27 mouse cellular contexts compared by ENCODE assay signal in genomic region chr17:47524991-47525390, GRCm38 (mm10). TPM values are rescaled to one million over a fixed set of nuclear protein-coding genes. Genes with fewer than 3 reads are reported as not detected.
A peak's percentile ranks its signal among the peaks of the same experiment; 100 is the strongest.
DNase-seq lines count a peak whose midpoint lies in the region; ATAC-seq and TF ChIP-seq lines count a peak whose summit lies in the region.
"Had no signal": no experiment of that assay in that cellular context is flagged by ENCODE, and none has a peak within 500 bp of the region (broad histone marks: within the 10 kb centered on the region; RNA-seq: fewer than 3 reads in every experiment).

No protein-coding gene starts in this region.

- no peak overlapping the region for H3K4me3 ChIP-seq in heart, embryonic 12.5 days
- H3K4me3 ChIP-seq in heart, postnatal 0 days (ENCODE audit: low read depth, low read length): no peak overlapping the region
- H3K4me3 ChIP-seq in lung, embryonic 15.5 days: no peak overlapping the region
- H3K4me3 ChIP-seq in stomach, embryonic 16.5 days (replicated peaks; ENCODE audit: low read length): no peak overlapping the region
- H3K4me3 ChIP-seq: embryonic facial prominence, embryonic 10.5 days; hindbrain, embryonic 13.5 days; midbrain, embryonic 15.5 days; myocyte; neural tube, embryonic 13.5 days had no signal

- H3K27ac ChIP-seq in heart, embryonic 12.5 days (ENCODE audit: poor library complexity, severe bottlenecking): no peak overlapping the region
- H3K27ac ChIP-seq in heart, postnatal 0 days (ENCODE audit: low read depth): peak overlapping the region; percentile 26; the same call in 1 of the 2 replicates
- peak overlapping the region; percentile 27 for H3K27ac ChIP-seq in lung, embryonic 15.5 days
- peak overlapping the region; percentile 95 for H3K27ac ChIP-seq in stomach, embryonic 16.5 days (ENCODE audit: low read length)
- H3K27ac ChIP-seq: embryonic facial prominence, embryonic 10.5 days; hindbrain, embryonic 13.5 days; kidney, postnatal 0 days; macrophage; midbrain, embryonic 15.5 days; neural tube, embryonic 13.5 days had no signal

- H3K4me1 ChIP-seq in heart, embryonic 12.5 days (replicated peaks): peaks cover 80% of the 10 kb centered on the region
- H3K4me1 ChIP-seq in heart, postnatal 0 days (ENCODE audit: control insufficient read depth, insufficient read depth): peaks cover 39% of the 10 kb centered on the region
- H3K4me1 ChIP-seq in lung, embryonic 15.5 days: peaks cover 60% of the 10 kb centered on the region
- H3K4me1 ChIP-seq in stomach, embryonic 16.5 days (ENCODE audit: control insufficient read depth, insufficient read depth, low read length): peaks cover 65% of the 10 kb centered on the region

- H3K9ac ChIP-seq in heart, embryonic 12.5 days: no peak overlapping the region
- H3K9ac ChIP-seq in heart, postnatal 0 days (replicated peaks; ENCODE audit: low read depth, low read length): no peak overlapping the region
- H3K9ac ChIP-seq in lung, embryonic 15.5 days: no peak overlapping the region
- H3K9ac ChIP-seq in stomach, embryonic 16.5 days (ENCODE audit: low read length): no peak overlapping the region
- H3K9ac ChIP-seq: forebrain, postnatal 0 days; hindbrain, embryonic 13.5 days; midbrain, embryonic 15.5 days; neural tube, embryonic 13.5 days had no signal

- no peaks in the 10 kb centered on the region for H3K27me3 ChIP-seq in heart, embryonic 12.5 days (replicated peaks)
- no peaks in the 10 kb centered on the region for H3K27me3 ChIP-seq in heart, postnatal 0 days (ENCODE audit: control insufficient read depth, insufficient read depth, low read length)
- H3K27me3 ChIP-seq in lung, embryonic 15.5 days: no peaks in the 10 kb centered on the region
- no peaks in the 10 kb centered on the region for H3K27me3 ChIP-seq in stomach, embryonic 16.5 days (ENCODE audit: control insufficient read depth, insufficient read depth, low read length)
- H3K27me3 ChIP-seq: hindbrain, embryonic 13.5 days; midbrain, embryonic 15.5 days; neural tube, embryonic 13.5 days; Patski had no signal

- 86% methylated on average over 6 of the region's 6 CpGs for WGBS in heart, embryonic 12.5 days
- WGBS in heart, postnatal 0 days: 77% methylated on average over 6 of the region's 6 CpGs
- WGBS in lung, embryonic 15.5 days: 84% methylated on average over 6 of the region's 6 CpGs
- 75% methylated on average over 6 of the region's 6 CpGs for WGBS in stomach, embryonic 16.5 days

- TF ChIP-seq CTCF in heart, postnatal 0 days (IDR thresholded peaks at IDR 0.05; ENCODE audit: low read depth): no peak

- H3K4me2 ChIP-seq in heart, embryonic 12.5 days: no peak overlapping the region
- H3K4me2 ChIP-seq in heart, postnatal 0 days (ENCODE audit: low read depth, low read length): no peak overlapping the region
- H3K4me2 ChIP-seq in lung, embryonic 15.5 days: no peak overlapping the region
- no peak overlapping the region for H3K4me2 ChIP-seq in stomach, embryonic 16.5 days (ENCODE audit: low read depth, low read length)
- H3K4me2 ChIP-seq: hindbrain, embryonic 13.5 days; midbrain, embryonic 15.5 days; neural tube, embryonic 13.5 days had no signal

- H3K36me3 ChIP-seq in heart, embryonic 12.5 days: no peaks in the 10 kb centered on the region
- H3K36me3 ChIP-seq in heart, postnatal 0 days (replicated peaks; ENCODE audit: control insufficient read depth, insufficient read depth, low read length): no peaks in the 10 kb centered on the region
- no peaks in the 10 kb centered on the region for H3K36me3 ChIP-seq in lung, embryonic 15.5 days
- no peaks in the 10 kb centered on the region for H3K36me3 ChIP-seq in stomach, embryonic 16.5 days (ENCODE audit: control insufficient read depth, insufficient read depth, low read length)
- H3K36me3 ChIP-seq: embryonic facial prominence, embryonic 10.5 days; hindbrain, embryonic 13.5 days; midbrain, embryonic 15.5 days; neural tube, embryonic 13.5 days had no signal

- intact Hi-C loops in heart, postnatal 10 days (cut with DNase I): loop anchor here (5.0 kb wide), 1 partner anchor 47 kb away; no protein-coding TSS in a partner anchor

- no peak for ATAC-seq in heart, embryonic 12.5 days (ENCODE audit: insufficient number of reproducible peaks, low FRiP score)
- ATAC-seq in heart, postnatal 0 days (ENCODE audit: insufficient read depth, low read depth): no peak
- ATAC-seq in lung, embryonic 15.5 days (ENCODE audit: borderline replicate concordance, extremely low read depth, low FRiP score, low TSS enrichment): no peak
- no peak for ATAC-seq in stomach, embryonic 16.5 days (ENCODE audit: insufficient read depth, low FRiP score)
- ATAC-seq: forebrain, postnatal 0 days; midbrain, embryonic 15.5 days; Patski had no signal

- DNase-seq in heart, adult 11 months: peak; percentile 92
- no peak for DNase-seq in heart, postnatal 0 days (ENCODE audit: low spot score)
- no peak for DNase-seq in heart, postnatal 10 days
- no peak for DNase-seq in lung, postnatal 14 days
- DNase-seq: adrenal gland, postnatal 36 days; cerebellum, adult 11-12 months; cerebellum, postnatal 10 days; forebrain, postnatal 0 days; gastrocnemius, postnatal 36 days; heart, postnatal 14 days; kidney, adult 2 months; layer of hippocampus, adult 9-11 months; retina, postnatal 1 day; right cerebral cortex, postnatal 25 days; spleen, adult 18-20 months had no signal

- no peaks in the 10 kb centered on the region for H3K9me3 ChIP-seq in heart, embryonic 12.5 days (replicated peaks)
- no peaks in the 10 kb centered on the region for H3K9me3 ChIP-seq in heart, postnatal 0 days (replicated peaks; ENCODE audit: control insufficient read depth, low read length)
- no peaks in the 10 kb centered on the region for H3K9me3 ChIP-seq in lung, embryonic 15.5 days
- H3K9me3 ChIP-seq in stomach, embryonic 16.5 days (replicated peaks; ENCODE audit: control insufficient read depth, low read length): no peaks in the 10 kb centered on the region
- H3K9me3 ChIP-seq: embryonic facial prominence, embryonic 10.5 days; G1E; hindbrain, embryonic 13.5 days; midbrain, embryonic 15.5 days; neural tube, embryonic 13.5 days had no signal

- TF ChIP-seq EP300 in heart, postnatal 0 days (IDR thresholded peaks at IDR 0.05; ENCODE audit: low read depth): no peak

RNA-seq across cellular contexts. Expression of gene Ccnd3, which starts 20.1 kb away (rescaled TPM):
- polyA plus RNA-seq in heart, embryonic 12.5 days (2016; fragmentation: Nextera tagmentation; extraction: Ambion mirVana): 533 and 538 TPM in 2 replicates
- 231 and 248 TPM in 2 replicates for total RNA-seq in heart, postnatal 0 days (2014; rRNA removed; ENCODE audit: low replicate concordance)
- 180 and 187 TPM in 2 replicates for polyA plus RNA-seq in heart, postnatal 0 days (2015; fragmentation: Nextera tagmentation; extraction: Ambion mirVana)
- 100 to 1,000 TPM; 119 to 132 TPM for total RNA-seq in heart, postnatal 10 days (2021)
- 286 and 294 TPM in 2 replicates for polyA plus RNA-seq in lung, embryonic 15.5 days (2015; fragmentation: Nextera tagmentation; extraction: Ambion mirVana)
- 334 and 340 TPM in 2 replicates for polyA plus RNA-seq in stomach, embryonic 16.5 days (2015; fragmentation: Nextera tagmentation; extraction: Ambion mirVana)

RNA-seq across cellular contexts. Expression of gene Taf8, which starts 22.9 kb away (rescaled TPM):
- polyA plus RNA-seq in heart, embryonic 12.5 days (2016; fragmentation: Nextera tagmentation; extraction: Ambion mirVana): 21.1 and 22.1 TPM in 2 replicates
- total RNA-seq in heart, postnatal 0 days (2014; rRNA removed; ENCODE audit: low replicate concordance): 14.7 and 26.4 TPM in 2 replicates
- 11.5 and 11.9 TPM in 2 replicates for polyA plus RNA-seq in heart, postnatal 0 days (2015; fragmentation: Nextera tagmentation; extraction: Ambion mirVana)
- total RNA-seq in heart, postnatal 10 days (2021): 10 to 100 TPM; 14.0 to 15.5 TPM
- 25.6 and 32.3 TPM in 2 replicates for polyA plus RNA-seq in lung, embryonic 15.5 days (2015; fragmentation: Nextera tagmentation; extraction: Ambion mirVana)
- polyA plus RNA-seq in stomach, embryonic 16.5 days (2015; fragmentation: Nextera tagmentation; extraction: Ambion mirVana): 25.7 and 27.3 TPM in 2 replicates
